Mouse (Mus musculus): ENCODE measurements at regions not wholly inside any gene's neighbourhood (a gene's known extent, or its start where the extent isn't known, plus 50 kb on each side); places are given as distances from the start of the nearest gene placed in this dataset.

DNA sequence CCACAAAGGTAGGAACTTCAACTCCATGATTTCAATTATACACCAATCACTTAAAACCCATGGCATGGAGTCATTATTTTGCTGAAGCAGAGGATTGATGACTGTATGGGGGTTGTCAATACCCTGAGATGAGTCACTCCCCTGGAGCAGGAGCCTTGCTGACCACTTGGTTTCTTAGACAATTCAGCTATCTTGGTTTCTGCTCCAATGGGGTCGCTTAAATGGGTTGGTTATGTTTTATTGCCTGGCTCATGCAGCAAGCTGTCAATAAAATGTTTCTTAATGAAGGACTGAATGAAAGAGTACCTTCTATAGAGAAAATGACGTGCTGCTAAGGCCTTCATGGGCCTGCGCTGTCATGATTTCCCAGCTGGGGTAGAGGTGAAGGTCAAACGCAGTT lies 110.0 kb upstream of the Prickle1 start:
- no peak for DNase-seq (ENCODE audit: low read depth)

DNA sequence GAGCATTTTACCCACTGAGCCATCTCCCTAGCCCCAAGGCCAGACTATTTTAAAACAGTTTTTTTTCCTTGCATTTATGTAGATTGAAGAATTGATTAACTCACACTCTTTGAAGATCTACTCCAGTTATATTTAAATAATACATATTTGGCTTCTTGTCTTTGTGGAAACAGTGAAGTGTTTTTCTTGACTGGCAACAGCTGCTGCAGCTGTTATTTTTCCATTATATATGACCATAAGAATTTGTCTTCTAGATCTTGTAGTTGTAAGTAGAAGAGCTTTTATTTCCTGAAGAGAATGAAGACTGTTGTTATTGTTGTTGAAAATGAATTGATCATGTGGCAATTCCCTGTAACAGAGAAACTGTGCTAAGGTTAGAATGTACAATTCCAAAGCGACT lies 109.4 kb upstream of the Prickle1 start:
- DNase-seq (ENCODE audit: low read depth), result no peak

DNA sequence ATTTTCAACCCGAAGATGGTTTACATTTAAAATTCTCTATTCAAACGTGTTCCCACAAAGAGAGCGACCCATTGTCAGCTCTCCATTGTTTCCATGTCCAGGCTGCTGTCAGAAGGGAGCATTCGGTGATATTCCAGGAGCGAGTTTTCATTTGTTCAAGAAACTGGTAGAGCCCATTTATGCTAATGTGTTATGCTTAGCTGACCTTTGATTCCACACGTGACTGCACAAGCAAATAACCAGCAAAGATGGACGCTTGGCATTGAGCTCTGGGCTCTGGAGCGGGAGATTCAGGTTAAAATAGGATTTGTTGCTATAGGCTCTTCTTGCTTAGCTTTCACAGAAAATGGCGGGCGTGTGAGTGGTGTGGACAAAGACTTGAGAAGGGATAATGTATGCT lies 105.3 kb upstream of the Prickle1 start:
- no peak for DNase-seq (ENCODE audit: low read depth)

DNA sequence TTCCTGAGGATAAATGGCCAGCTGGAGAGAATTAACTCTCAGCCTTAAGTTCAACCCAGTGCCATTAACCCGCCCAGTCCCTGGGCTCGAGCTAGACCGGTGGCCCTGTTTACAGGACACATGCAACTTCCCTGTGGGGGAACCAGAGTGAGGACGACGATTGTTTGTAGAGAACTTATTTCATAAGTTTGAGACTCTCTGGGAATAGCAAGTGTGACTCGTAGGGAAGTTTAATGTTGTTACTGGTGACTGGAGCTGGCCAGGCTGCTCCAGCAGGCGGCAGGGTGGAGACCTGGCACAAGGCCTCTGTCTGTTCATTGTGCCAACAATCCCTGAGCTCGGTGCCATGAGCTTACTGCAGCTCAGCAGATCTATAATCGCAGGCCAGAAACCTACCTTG lies 104.3 kb upstream of the Prickle1 start:
- DNase-seq (ENCODE audit: low read depth), result no peak

DNA sequence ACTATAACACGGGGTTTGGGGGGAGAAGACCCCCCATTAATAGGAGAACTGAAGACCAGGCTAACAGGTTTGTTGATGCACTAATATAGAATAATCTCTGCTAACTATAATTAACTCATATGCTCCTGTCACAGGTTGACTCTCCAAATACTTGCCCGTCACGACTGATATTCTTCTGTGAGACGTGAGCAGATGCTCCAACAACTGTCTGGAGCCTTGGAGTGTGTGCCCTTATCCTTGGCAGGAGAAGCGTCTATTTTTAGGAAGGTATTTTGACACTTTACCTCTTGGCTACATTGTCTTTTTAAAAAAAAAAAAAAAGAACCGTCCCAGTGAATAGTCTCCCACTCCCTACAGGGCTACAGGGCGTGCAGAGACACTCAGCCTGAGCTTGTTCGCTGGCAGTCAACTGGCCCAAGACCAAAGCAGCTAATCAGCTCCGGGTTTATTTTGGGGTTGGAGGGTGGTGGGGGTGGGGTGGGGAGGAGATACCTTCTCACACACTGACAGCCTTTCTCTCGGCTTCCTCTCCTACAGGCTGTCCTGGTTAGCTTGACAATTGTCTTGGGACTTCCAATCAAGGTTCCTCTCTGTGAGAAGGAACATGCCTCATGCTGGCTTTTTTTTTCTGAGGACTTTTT lies 102.6 kb upstream of the Prickle1 start:
- DNase-seq (ENCODE audit: low read depth), result no peak

DNA sequence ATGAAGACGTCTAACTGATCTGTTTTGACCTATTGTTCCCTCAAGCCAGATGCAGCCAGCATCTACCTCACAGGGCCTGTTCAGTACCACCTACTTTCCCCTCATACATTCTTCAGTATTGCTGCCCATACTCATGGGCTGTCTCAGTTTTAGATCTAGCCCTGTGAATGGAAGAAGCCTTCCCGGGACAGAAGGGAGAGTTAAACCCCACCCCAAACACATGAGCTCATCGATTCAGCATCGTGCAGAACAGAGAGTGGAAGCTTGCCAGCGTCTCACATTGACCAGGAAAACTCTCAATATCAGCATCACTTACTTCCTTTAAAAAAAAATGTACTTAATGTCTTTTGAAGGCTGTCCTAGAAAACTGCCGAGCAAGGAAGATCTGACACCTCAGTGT lies 95.0 kb upstream of the Prickle1 start:
- DNase-seq (ENCODE audit: low read depth), result no peak

DNA sequence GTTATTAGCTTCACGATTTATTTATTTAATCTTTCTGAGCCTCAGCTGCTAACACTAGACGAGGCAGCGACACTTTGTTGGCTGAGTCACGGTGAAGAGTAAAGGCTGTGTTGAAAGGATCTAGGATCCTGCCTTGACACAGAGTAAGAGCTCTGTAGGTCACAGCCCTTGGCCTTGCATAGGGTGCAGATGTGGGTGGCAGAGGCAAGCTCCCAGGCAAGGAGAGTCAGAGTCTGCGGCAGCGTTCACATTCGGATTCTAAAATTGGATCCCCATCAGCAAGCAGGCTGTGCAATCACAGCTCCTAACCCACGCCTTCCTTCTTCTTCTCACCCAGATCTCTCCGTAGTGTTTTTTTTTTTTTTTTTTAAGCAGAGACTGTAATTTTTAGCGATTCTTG lies 94.3 kb upstream of the Prickle1 start:
- DNase-seq (ENCODE audit: low read depth), result no peak

DNA sequence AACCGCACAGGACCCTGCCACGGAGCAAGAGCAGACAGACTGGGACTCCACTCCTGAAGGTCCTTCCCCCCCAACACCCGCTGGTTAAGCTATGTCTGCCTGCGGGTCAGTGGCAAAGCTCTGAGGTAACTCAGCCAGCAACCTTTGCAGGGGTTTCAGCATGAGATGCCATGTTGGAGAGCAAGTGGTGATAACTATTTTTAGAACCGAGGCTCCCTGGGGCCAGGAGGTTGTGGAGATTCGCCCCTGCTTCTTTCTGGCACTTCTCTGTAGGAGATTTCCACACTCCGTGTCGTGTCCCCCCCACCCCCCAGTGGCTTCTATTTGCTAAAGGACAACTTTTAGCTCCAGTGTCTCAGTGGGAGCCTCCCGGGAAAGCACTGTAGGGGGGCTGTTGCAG lies 90.7 kb upstream of the Prickle1 start:
- DNase-seq (ENCODE audit: low read depth), result no peak

DNA sequence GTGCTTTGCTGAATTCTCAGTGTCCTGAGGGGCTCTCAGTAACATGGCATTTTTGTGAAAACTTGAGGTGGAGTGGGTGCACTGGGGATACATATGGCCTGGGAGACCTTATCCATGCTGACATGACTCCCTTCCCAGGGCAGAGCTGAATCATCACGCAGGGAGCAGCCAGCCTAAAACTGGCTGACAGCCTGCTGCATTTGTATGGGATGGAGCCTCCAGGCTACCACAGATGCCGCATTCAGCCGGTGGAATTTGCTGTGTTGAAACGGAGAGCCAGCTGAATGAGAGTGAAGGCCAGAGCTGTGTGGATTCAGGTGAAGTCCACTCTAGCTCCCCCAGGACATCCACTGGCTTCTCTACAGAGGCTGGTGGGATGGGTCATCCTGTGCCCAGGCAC lies 85.9 kb upstream of the Prickle1 start:
- DNase-seq (ENCODE audit: low read depth), result no peak

DNA sequence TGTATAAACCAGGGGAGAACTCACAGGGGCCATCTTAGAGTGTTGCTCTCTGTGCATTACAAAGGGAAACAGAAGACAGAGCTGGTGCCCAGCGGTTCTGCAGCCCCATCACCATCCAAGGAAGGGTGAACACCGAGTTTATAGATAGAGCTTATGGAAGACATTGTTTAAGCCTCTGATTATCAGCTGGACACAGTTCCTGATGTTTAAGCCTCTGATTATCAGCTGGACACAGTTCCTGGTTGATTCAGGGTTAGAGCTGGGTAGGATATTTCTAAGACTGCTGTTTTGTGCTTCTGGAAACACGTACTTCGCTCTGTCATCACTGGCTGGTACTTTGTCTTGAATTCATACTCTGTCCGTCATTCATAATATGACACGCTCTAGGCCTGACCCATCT lies 79.9 kb upstream of the Prickle1 start:
- no peak for DNase-seq (ENCODE audit: low read depth)

DNA sequence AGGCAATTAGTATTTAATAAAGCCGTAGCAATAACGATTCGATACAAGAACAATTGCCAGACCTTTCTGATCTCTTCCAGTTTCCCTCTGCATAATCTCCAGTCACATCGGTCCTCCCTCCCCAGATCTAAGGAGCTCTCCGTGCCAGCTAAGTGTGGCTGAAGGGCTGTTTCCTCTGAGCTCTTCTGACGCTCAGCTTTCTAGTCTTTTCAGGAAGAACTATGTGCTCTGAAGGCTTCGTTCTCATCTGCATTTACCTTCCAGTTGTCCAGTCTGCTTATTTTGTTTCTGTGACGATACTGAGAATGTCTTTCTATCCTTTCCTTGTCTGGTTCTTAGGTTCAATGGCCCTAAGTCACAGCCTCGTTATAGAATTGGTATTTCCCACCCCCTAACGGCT lies 78.3 kb upstream of the Prickle1 start:
- DNase-seq (ENCODE audit: low read depth), result no peak

DNA sequence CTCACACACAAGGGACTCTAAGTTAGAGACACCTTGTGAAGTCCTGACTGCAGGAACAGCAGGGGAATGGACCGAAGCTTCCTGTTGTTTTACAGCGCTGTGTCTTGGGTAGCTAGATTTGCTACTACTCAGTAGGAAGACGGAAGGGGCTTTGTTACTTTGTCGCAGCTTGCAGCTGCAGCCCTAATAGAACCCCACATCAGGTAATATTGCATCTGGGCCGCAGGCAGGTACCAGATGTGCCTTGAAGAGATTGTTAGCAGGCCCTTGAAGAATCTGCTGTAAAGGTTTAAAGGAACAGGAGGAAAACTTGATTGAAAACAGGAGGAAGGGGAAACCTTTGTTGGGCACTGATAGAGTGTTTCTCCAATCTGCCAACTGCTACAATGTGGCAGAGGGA lies 68.2 kb upstream of the Prickle1 start:
- DNase-seq (ENCODE audit: low read depth), result no peak

DNA sequence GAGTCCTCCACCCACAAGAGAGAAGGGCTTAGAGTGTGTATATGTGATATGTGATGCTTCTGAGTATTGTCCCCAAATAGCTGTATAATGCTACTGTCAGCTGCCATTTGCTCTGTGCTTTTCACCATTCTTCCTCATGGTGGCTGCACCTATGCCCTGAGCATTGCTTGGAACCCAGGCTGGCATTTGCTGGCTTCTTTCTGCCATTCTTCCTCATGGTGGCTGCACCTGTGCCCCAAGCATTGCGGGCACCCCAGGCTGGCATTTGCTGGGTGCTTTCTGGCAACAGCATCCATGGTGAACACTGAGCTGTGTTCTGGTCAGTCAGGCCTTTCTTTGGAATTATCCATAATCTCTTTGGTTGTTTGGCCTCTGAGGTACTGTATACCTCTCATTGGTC lies 66.9 kb upstream of the Prickle1 start:
- DNase-seq (ENCODE audit: low read depth), result no peak

DNA sequence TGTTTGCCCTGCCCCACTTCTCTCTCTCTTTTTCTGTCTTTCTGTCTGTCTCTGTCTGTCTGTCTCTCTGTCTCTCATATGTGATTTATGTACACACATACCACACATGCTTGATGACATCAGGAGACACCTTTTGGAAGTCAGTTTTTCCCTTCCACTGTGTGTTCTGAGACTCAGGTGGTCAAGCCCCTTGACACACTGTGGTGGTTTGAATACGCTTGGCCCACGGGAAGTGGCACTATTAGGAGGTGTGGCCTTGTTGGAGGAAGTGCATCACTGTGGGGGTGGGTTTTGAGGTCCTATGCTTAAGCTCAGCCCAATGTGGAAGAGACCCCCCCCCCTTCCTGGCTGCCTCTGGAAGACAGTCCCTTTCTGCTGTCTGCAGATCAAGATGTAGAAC lies 66.1 kb upstream of the Prickle1 start:
- DNase-seq (ENCODE audit: low read depth), result no peak

DNA sequence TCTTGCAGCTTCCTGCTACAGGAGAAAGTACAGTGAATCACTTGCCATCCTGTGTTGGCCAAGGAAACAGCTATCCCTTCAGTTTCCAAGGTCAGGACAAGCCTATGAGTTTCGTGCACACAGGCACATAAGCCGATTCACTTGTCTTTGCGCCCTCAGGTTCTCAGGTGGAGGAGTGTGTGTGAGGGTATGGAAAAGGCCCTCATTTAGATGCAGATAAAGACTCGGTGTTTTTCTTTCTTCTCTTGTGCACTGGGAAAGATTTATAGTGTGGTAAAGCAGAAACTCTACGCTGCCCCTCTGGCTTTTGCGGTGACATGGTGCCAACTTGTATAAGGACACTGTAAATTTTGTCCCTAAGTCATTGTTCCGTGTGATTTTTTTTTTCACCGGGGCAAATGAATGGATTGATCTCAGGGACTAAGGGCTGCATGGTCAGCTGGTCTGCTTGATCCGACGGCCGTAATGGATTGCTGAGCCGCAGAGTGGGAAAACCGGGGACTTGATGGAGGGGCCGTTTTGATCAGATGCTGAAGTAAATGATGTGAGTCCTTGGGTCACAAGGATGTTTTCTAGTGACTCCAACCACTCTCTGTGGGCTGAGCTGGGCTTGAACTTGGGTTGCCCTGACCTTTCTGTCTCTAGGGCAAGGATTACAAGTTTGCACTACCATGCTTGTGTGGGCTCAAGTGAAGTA lies 65.4 kb upstream of the Prickle1 start:
- DNase-seq (ENCODE audit: low read depth), result no peak

DNA sequence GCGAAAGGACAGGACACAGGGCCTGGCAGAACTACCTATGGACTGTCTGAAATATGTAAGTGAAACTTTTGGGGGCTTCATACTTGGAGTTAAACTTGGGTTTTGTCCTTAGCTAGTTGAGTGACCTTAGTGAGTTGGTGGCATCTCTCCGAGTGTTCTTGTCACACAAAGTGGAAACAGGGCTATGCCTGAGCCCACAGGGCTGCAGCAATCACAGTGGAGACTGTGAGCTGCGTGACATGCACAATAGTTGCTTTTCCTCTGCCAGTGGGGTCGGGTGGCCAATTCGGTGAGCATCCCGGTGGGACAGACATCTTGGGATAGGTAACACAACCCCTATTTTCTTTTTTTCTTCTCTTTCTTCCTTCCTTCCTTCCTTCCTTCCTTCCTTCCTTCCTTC lies 61.5 kb upstream of the Prickle1 start:
- no peak for DNase-seq (ENCODE audit: low read depth)

DNA sequence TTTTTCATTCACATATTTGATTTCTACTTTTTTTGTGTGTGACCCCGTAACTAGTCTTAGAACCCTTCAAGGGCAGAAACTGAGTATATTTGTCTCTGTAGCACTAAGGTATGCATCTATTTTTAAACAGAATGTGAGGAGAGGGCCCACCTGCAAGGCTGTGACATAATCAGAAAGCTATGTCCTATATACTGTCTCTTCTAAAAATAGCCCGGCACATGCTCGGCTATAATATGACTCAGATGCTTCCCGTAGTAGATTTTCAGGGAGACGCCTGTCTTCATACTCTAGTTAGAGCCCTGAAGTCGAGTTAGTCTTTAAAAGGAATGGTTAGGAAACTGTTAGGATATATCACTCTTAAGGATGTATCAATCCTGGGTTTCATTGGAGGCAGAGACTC lies 61.0 kb upstream of the Prickle1 start:
- DNase-seq (ENCODE audit: low read depth), result no peak

DNA sequence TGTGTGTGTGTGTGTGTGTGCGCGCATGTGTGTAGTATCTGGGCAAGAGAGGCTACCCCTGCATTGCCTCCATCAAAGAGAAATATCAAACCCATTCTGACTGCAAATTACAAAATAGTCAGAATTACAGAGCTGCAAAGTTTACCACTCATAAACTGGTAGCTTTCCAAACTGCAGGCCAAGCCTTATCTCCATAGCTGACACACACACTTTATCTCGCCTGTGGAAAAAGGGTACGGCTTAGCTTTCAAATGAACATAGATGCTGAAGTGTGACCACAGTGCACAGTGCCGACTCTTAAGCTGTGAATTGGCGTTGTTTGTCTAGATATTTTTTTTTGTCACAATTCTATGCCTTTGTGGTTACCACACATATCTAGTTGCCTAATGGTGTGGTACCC lies 60.1 kb upstream of the Prickle1 start:
- DNase-seq (ENCODE audit: low read depth), result no peak

DNA sequence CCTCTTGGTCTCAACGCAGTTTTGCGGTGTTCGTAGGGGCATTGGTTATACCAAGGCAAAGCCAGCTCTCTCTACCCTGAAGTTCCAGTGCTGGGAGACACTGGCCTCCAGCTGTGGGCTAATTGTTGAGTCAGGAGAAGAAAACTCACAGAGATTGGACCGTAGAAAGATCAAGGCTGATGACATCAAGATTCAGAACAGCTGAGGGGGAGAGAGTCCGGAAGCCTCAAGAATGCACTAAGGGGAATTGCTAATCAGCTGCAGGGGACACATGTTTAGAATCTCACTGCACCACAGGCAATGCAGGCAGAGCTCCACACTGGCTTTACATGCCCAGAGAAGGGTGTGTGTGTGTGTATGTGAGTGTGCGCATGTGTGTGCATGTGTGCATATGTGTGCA lies 59.6 kb upstream of the Prickle1 start:
- no peak for DNase-seq (ENCODE audit: low read depth)

DNA sequence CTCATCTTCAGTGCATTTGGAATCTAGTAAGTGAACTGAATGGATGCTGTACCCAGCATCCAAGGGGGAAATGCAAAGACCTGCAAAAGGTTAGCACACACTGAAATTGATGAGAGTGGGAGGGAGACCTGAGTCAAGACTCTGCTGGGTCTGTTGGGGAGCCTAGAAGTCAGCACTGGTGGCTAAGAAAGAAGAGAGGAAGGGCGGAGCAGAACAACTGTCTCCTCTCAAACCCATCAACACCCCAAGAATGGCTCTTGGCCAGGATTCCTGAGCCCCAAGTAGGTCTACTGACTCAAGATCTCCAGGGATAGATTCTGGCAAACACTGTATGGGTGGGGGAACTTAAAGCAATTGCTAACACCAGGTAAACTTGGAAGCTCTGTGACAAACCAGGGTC lies 57.7 kb upstream of the Prickle1 start:
- no peak for DNase-seq (ENCODE audit: low read depth)

DNA sequence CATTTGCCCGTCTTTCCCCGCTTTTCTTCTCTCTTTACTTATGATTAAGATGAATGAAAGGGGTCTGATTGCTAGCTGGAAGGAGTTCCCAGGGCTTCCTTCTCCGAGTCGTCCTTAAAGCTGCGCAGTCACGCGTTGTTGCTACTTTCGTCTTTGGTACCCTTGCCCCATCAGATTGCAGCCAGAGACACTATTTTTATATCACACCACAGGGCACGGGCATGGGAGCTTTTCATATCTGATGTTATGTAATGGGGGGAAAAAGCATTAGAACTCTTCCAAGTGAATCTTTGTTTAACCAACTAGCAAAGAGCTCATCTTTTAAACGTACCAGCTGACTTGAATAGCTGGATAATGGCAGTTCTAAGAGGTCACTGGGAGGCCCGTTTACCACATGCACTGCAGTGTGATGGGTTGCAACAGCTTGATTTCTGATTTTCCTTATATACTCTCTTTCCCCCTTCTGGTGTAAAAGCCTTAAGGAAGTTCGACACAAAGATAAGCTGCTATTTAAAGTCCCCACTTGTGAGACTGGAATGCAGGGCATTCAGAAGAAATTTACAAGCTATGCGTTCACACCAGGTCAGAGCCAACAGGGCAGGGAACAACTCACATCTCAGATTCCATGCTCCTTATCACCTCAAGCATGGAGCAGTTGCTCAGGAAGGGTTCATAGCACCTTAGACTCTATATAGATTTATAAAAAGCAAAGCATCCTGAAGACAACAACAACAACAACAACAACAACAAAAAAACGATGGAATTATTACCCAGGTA lies 55.5 kb upstream of the Prickle1 start:
- DNase-seq (ENCODE audit: low read depth), result no peak

DNA sequence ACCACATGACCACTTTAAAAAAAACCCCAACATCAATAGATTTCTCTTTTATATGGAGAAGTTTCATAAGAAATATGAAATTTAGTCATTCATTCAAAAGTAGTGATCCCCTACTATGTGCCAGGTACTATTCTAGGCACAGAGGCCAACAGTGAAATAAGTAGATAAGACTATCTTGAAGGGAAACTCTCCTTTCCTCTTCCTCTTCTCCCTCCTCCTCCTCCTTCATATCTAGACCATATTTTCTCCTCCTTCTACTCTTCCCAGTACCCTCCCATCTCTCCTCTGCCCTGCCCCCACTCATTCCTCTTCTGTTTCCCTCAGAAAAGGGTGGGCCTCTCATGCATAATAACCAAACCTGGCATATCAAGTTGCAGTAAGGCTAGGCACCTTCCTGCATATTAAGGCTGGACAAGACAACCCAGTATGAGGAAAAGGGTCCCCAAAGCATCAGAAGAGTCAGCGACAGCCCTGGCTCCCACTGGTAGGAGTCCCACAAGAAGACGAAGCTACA lies 54.4 kb upstream of the Prickle1 start:
- DNase-seq (ENCODE audit: low read depth), result no peak

DNA sequence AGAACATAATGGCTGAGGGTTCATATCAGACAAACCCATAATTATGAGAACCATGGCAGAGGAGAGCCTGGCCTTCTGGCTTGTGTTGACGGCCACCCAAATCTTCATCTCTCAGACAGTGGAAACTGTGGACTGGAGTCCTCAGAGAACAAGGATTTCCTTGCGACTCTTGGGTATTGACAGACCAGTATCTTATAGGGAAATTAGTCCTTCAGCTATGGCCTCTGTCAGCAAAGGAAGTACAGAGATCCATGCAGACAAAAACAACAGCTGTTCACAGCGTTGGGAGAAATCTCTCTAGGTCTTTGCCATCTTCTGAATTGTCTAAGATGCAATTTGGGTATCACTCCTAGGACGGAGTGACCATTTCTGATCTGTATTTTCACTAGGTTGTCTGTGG lies 53.0 kb upstream of the Prickle1 start:
- DNase-seq (ENCODE audit: low read depth), result no peak

Data from naive thymus-derived CD4-positive, alpha-beta T cell, adult 2 months (primary cell).